Mouse (Mus musculus) neural tube, embryonic 12.5 days (tissue): ENCODE measurements around the gene Dctn3. TPM values are rescaled to one million over a fixed set of nuclear protein-coding genes. Genes with fewer than 3 reads are reported as not detected.
A peak's percentile ranks its signal among the peaks of the same experiment; 100 is the strongest.

Experiments used
- ATAC-seq: fragments of 200-750 bp; cut with Nextera tagmentation; 2 replicates; pipeline ENCODE4 v1.8.0; 2017; ENCODE audit warnings: low read depth, mild to moderate bottlenecking, moderate TSS enrichment, moderate library complexity; ENCODE audit not compliant: low FRiP score
- H3K27ac ChIP-seq: fragments of 300-500 bp; sonication (generic); 2 replicates; pipeline ENCODE4 v1.5.1; 2016
- H3K27me3 ChIP-seq: fragments of 300-500 bp; sonication (generic); replicated peaks from 2 replicates; pipeline ENCODE4 v1.6.1; 2016; ENCODE audit warnings: mild to moderate bottlenecking
- H3K36me3 ChIP-seq: fragments of 300-500 bp; sonication (generic); 2 replicates; pipeline ENCODE4 v1.6.1; 2016; ENCODE audit warnings: mild to moderate bottlenecking
- H3K4me1 ChIP-seq: fragments of 300-500 bp; sonication (generic); 2 replicates; pipeline ENCODE4 v1.6.1; 2016
- H3K4me2 ChIP-seq: fragments of 300-500 bp; sonication (generic); replicated peaks from 2 replicates; pipeline ENCODE4 v1.6.1; 2016; ENCODE audit warnings: mild to moderate bottlenecking
- H3K4me3 ChIP-seq: fragments of 300-500 bp; sonication (generic); 2 replicates; pipeline ENCODE4 v1.5.1; 2016
- H3K9ac ChIP-seq: fragments of 300-500 bp; sonication (generic); 2 replicates; pipeline ENCODE4 v1.6.1; 2016; ENCODE audit warnings: mild to moderate bottlenecking
- H3K9me3 ChIP-seq: fragments of 300-500 bp; sonication (generic); 2 replicates; pipeline ENCODE4 v1.6.1; 2016; ENCODE audit warnings: mild to moderate bottlenecking
- WGBS: fragments of 180-500 bp; shearing (Covaris S2); methylation state at CpG from one replicate; pipeline ENCODE4 v1.1.7; 2016; 5-methylcytosine and 5-hydroxymethylcytosine counted together
- polyA plus RNA-seq: library from polyadenylated mRNA; unstranded; fragments of >200 nt; fragmentation: Nextera tagmentation; extraction: Ambion mirVana; gene quantifications from 2 replicates; pipeline ENCODE4 v1.2.1, GENCODE M21; 2016

The Dctn3 gene
- polyA plus RNA-seq, 1 experiment from 2014 or later: 225 TPM

DNA sequence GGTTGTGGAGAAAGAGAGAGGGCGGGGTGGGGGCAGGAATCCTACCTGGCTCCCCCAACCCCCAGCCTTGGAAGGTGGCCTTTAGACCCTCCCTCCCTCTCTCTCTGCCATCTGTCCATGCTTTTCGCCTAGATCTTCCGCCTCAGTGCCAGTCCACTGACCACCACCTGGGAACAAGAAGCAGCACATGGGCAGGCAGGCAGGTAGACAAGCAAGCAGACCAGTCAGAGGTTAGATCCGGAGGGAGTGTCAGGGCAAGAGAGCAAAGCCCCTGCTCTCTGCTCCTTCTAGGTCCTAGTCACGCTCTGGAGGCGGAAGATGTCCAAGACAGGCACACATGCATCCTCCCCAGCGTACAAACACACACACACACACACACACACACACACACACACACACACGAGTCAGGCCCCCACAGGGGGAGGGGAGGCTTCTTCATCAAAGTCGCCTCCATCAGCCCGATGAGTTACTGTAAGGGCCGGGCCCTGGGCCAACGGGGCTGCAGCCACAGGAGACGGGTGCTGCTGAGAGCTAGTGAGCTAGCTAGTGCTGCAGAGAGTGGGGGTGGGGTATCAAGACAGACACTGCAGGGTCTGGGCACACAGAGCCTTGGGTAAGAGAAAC lies 45.9 kb downstream of the Dctn3 start:
- Histone ChIP-seq H3K4me3 (no peak overlapping the region), H3K27ac (peak overlapping the region; percentile 21; the same call in 1 of the 2 replicates), H3K4me2 (peak overlapping the region; percentile 20), H3K9me3 (no peaks in the 10 kb centered on the region), H3K9ac (peak overlapping the region; percentile 26; the same call in 1 of the 2 replicates), H3K27me3 (no peaks in the 10 kb centered on the region), H3K36me3 (peaks cover 11% of the 10 kb centered on the region; the same call in 1 of the 2 replicates), H3K4me1 (peaks cover 88% of the 10 kb centered on the region)
- WGBS: 47% methylated on average over 13 of the region's 13 CpGs
- ATAC-seq: peak; percentile 46; the same call in 1 of the 2 replicates

GRCm38 (mm10) chr4:41676248-41677005 lies 46.5 kb downstream of the Dctn3 start:
- no peaks in the 10 kb centered on the region for H3K27me3 ChIP-seq
- no peak for ATAC-seq
- 79% methylated on average over 17 of the region's 17 CpGs for WGBS

GRCm38 (mm10) chr4:41673186-41673585 lies 49.8 kb downstream of the Dctn3 start:
- no peak for ATAC-seq
- WGBS: 48% methylated on average over 19 of the region's 19 CpGs
- H3K4me1 ChIP-seq: peaks cover 71% of the 10 kb centered on the region

More at GRCm38 (mm10) chr4:41676248-41677005, 46.5 kb downstream of the Dctn3 start:
- peaks cover 14% of the 10 kb centered on the region; the same call in 1 of the 2 replicates for H3K36me3 ChIP-seq
- peaks cover 91% of the 10 kb centered on the region for H3K4me1 ChIP-seq
- H3K4me2 ChIP-seq: peak overlapping the region; percentile 20; the same call in 1 of the 2 replicates
- H3K9me3 ChIP-seq: no peaks in the 10 kb centered on the region
- no peak overlapping the region for H3K27ac ChIP-seq
- 0 out of 2 replicates have a peak overlapping the region, but pooled peaks have one; percentile 26 for H3K9ac ChIP-seq
- H3K4me3 ChIP-seq: no peak overlapping the region

GRCm38 (mm10) chr4:41672522-41672963 lies 50.4 kb downstream of the Dctn3 start:
- H3K36me3 ChIP-seq: peaks cover 29% of the 10 kb centered on the region
- 0 out of 2 replicates have a peak overlapping the region, but pooled peaks have one; percentile 42 for H3K27ac ChIP-seq
- WGBS: 28% methylated on average over 8 of the region's 8 CpGs
- H3K9me3 ChIP-seq: no peaks in the 10 kb centered on the region
- H3K4me2 ChIP-seq: 0 out of 2 replicates have a peak overlapping the region, but pooled peaks have one; percentile 27
- no peak overlapping the region for H3K4me3 ChIP-seq
- peaks cover 65% of the 10 kb centered on the region for H3K4me1 ChIP-seq
- no peaks in the 10 kb centered on the region for H3K27me3 ChIP-seq
- no peak; the same call in 1 of the 2 replicates for ATAC-seq
- peak overlapping the region; percentile 35; the same call in 1 of the 2 replicates for H3K9ac ChIP-seq

More at GRCm38 (mm10) chr4:41673186-41673585, 49.8 kb downstream of the Dctn3 start:
- Histone ChIP-seq H3K9me3 (no peaks in the 10 kb centered on the region), H3K4me2 (no peak overlapping the region), H3K9ac (0 out of 2 replicates have a peak overlapping the region, but pooled peaks have one; percentile 17), H3K4me3 (no peak overlapping the region), H3K27ac (no peak overlapping the region), H3K36me3 (peaks cover 29% of the 10 kb centered on the region), H3K27me3 (no peaks in the 10 kb centered on the region)

DNA sequence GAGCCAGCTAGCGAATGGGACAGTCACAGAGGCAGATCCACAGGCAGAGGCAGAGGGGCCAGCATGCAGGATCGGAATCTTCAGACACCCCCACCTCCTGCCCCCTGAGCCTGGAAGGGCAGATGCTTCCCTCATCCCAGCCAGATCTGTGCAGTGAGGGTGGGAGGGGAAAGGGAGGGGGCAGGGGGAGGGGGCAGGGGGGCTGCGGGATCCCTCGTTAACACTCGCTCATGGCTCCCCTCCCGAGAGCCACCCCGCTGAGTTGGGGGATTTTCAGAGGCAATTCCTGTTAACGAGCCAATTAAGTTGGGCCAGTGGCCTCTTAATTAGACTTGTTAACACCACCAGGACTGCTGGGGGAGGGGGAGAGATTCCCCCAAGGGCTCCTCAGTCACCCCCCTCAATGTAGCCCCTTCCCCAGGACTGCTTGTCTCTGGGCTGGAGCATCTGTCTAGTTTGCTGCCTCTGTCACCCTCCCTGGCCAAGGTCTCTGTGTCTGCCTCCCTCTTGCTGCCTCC lies 50.9 kb downstream of the Dctn3 start:
- H3K27me3 ChIP-seq: no peaks in the 10 kb centered on the region
- peaks cover 60% of the 10 kb centered on the region for H3K4me1 ChIP-seq
- H3K4me3 ChIP-seq: no peak overlapping the region
- no peaks in the 10 kb centered on the region for H3K9me3 ChIP-seq
- H3K36me3 ChIP-seq: peaks cover 29% of the 10 kb centered on the region
- peak overlapping the region; percentile 27; the same call in 1 of the 2 replicates for H3K4me2 ChIP-seq
- H3K9ac ChIP-seq: peak overlapping the region; percentile 35; the same call in 1 of the 2 replicates
- H3K27ac ChIP-seq: 0 out of 2 replicates have a peak overlapping the region, but pooled peaks have one; percentile 42
- 8% methylated on average over 8 of the region's 8 CpGs for WGBS
- peak; percentile 59 for ATAC-seq

GRCm38 (mm10) chr4:41671500-41671899 lies 51.5 kb downstream of the Dctn3 start:
- Histone ChIP-seq H3K27me3 (no peaks in the 10 kb centered on the region), H3K9ac (0 out of 2 replicates have a peak overlapping the region, but pooled peaks have one; percentile 35), H3K27ac (peak overlapping the region; percentile 42; the same call in 1 of the 2 replicates), H3K9me3 (no peaks in the 10 kb centered on the region), H3K4me1 (peaks cover 54% of the 10 kb centered on the region), H3K36me3 (peaks cover 29% of the 10 kb centered on the region), H3K4me2 (no peak overlapping the region), H3K4me3 (no peak overlapping the region)
- 0 out of 2 replicates have a peak, but pooled peaks have one; percentile 2 for ATAC-seq
- WGBS: 49% methylated on average over 5 of the region's 5 CpGs

DNA sequence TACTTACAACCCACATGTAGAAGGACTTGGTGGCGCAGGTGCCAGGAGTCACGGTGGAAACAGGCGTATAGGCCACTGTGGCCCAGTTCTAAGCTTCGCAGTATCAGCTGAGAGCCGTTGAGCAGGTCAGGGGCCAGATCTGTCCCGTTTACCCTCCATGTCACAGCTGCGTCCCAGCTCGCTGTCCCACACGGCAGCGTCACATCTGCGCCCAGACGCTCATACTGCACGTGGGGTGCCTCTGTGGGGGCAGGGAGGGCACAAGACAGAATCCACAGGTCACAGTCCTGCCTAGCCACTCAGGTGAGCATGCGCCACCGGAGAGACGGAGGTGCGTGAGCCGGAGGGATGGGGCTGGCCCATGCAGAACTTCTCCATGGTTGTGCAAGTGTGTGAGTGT lies 52.1 kb downstream of the Dctn3 start:
- no peaks in the 10 kb centered on the region for H3K9me3 ChIP-seq

DNA sequence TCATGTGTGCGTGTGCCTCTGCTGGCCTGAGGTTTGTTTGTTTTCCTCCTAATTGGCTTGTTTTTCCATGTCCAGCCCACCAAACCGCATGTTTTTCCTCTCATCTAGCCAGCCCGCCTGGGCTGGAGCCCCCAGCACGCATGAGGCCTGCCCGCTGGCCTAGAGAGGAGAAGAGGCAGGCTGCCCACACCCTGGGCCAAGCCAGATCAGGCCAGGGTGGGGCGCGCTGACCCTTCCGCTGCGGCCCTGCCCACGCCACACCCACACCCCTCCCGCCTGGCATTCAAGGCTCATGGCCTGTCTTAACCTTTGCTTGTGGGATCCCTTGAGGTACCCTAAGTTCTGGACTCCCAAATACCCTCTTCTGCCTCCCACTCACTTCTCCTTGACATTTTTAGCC lies 56.3 kb downstream of the Dctn3 start:
- Histone ChIP-seq H3K27ac (no peak overlapping the region), H3K4me2 (no peak overlapping the region), H3K27me3 (no peaks in the 10 kb centered on the region), H3K9ac (no peak overlapping the region), H3K4me3 (no peak overlapping the region), H3K9me3 (no peaks in the 10 kb centered on the region), H3K4me1 (peaks cover 52% of the 10 kb centered on the region), H3K36me3 (peaks cover 39% of the 10 kb centered on the region)
- ATAC-seq: no peak
- 81% methylated on average over 11 of the region's 11 CpGs for WGBS

More for the DNA sequence above, 52.1 kb downstream of the Dctn3 start:
- Histone ChIP-seq H3K4me1 (peaks cover 48% of the 10 kb centered on the region), H3K4me2 (no peak overlapping the region), H3K36me3 (peaks cover 29% of the 10 kb centered on the region), H3K27ac (no peak overlapping the region), H3K27me3 (no peaks in the 10 kb centered on the region), H3K4me3 (no peak overlapping the region), H3K9ac (no peak overlapping the region)
- 81% methylated on average over 18 of the region's 18 CpGs for WGBS
- ATAC-seq: no peak

DNA sequence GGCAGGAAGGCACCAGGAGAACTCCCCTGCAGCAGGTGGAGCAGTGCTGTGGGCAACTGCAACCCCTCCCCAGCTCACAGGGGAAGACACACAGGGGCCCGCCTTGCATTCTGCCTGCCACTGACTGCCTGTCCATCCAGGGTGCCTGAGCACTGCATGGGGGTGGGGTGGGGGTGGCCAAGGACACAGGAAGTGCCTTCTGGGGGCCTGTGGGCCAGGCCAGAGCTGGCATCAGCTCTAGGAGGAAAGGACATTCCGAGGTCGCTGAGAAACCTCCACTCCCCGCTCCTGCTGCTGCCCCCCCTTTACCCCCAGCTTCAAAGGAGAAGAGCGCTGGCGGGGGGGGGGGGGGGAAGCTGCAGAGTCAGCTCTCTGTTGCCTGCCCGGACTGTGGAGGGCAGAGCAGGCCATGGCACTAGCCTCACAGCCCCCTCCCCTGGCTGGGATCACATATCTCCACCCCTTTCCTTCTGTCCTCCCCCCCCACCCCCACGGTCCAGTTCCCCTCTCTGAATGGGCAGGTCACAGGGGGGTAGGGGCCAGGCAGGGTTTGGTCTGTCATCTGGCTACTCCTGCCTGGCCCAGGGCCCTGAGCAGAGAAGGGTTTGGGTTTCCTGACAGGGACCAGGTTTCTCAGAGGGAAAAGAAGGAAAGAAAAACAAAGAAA lies 57.8 kb downstream of the Dctn3 start:
- Histone ChIP-seq H3K9me3 (no peaks in the 10 kb centered on the region), H3K27ac (no peak overlapping the region), H3K4me2 (peak overlapping the region; percentile 18; the same call in 1 of the 2 replicates), H3K4me1 (peaks cover 57% of the 10 kb centered on the region), H3K4me3 (no peak overlapping the region), H3K9ac (0 out of 2 replicates have a peak overlapping the region, but pooled peaks have one; percentile 17), H3K36me3 (peaks cover 38% of the 10 kb centered on the region), H3K27me3 (no peaks in the 10 kb centered on the region)
- WGBS: 7% methylated on average over 6 of the region's 8 CpGs
- ATAC-seq: no peak
